Mouse (Mus musculus) ES-E14 (cell line): ENCODE measurements around the gene A730015C16Rik.

Experiments used
- CHD2 ChIP-seq: IDR thresholded peaks from 2 replicates; pipeline ENCODE4 v1.6.1; 2014; ENCODE audit warnings: mild to moderate bottlenecking, low read depth, low read length, inconsistent platforms
- MAFK ChIP-seq: IDR thresholded peaks from 2 replicates; pipeline ENCODE4 v1.6.1; 2014; ENCODE audit warnings: mild to moderate bottlenecking, low read depth, low read length, inconsistent platforms; ENCODE audit not compliant: insufficient read depth
- ZC3H11A ChIP-seq: IDR thresholded peaks from 2 replicates; pipeline ENCODE4 v1.6.1; 2012; ENCODE audit warnings: low read depth, mild to moderate bottlenecking, inconsistent platforms, low read length, borderline replicate concordance
- ZNF384 ChIP-seq: IDR thresholded peaks from 2 replicates; pipeline ENCODE4 v1.6.1; 2012; ENCODE audit warnings: low read depth, low read length, inconsistent platforms

- no peak for TF ChIP-seq ZC3H11A
- TF ChIP-seq ZNF384: no peak
- no peak for TF ChIP-seq CHD2
- TF ChIP-seq MAFK: no peak
Measured at GRCm38 (mm10) chr4:108811142-108811541, 37.3 kb downstream of the A730015C16Rik start.
